Comparison of ENCODE assay signal across 34 mouse cellular contexts in genomic region chr6:145593991-145594390, GRCm38 (mm10). TPM values are rescaled to one million over a fixed set of nuclear protein-coding genes. Genes with fewer than 3 reads are reported as not detected.
DNase-seq lines count a peak whose midpoint lies in the region; ATAC-seq and TF ChIP-seq lines count a peak whose summit lies in the region.
"Had no signal": no experiment of that assay in that cellular context is flagged by ENCODE, and none has a peak within 500 bp of the region (broad histone marks: within the 10 kb centered on the region; RNA-seq: fewer than 3 reads in every experiment).

No protein-coding gene starts in this region.

- no peak overlapping the region for H3K4me2 ChIP-seq in kidney, embryonic 15.5 days
- H3K4me2 ChIP-seq in lung, postnatal 0 days (replicated peaks; ENCODE audit: low read depth, low read length): no peak overlapping the region
- H3K4me2 ChIP-seq: embryonic facial prominence, embryonic 13.5 days; forebrain, embryonic 15.5 days; lung, embryonic 15.5 days had no signal

- peak overlapping the region; percentile 29; the same call in 1 of the 2 replicates for H3K27ac ChIP-seq in kidney, embryonic 15.5 days
- H3K27ac ChIP-seq in lung, postnatal 0 days (ENCODE audit: low read length): peak overlapping the region; percentile 12; the same call in 1 of the 2 replicates
- H3K27ac ChIP-seq in limb, embryonic 10.5 days: peak overlapping the region; percentile 61; the same call in 1 of the 2 replicates
- H3K27ac ChIP-seq in layer of hippocampus, adult 2 months: no peak overlapping the region
- H3K27ac ChIP-seq: embryonic facial prominence, embryonic 13.5 days; forebrain, embryonic 10.5 days; forebrain, embryonic 15.5 days; liver, embryonic 14.5 days had no signal

- 16% methylated on average over 7 of the region's 7 CpGs for WGBS in kidney, embryonic 15.5 days
- 59% methylated on average over 7 of the region's 7 CpGs for WGBS in lung, postnatal 0 days
- 29% methylated on average over 7 of the region's 7 CpGs for WGBS in limb, embryonic 10.5 days

- no peak for TF ChIP-seq EP300 in lung, postnatal 0 days (IDR thresholded peaks at IDR 0.05)

- H3K27me3 ChIP-seq in kidney, embryonic 15.5 days: no peaks in the 10 kb centered on the region
- H3K27me3 ChIP-seq in lung, postnatal 0 days (replicated peaks; ENCODE audit: insufficient read depth, low read length): no peaks in the 10 kb centered on the region
- H3K27me3 ChIP-seq in limb, embryonic 10.5 days (ENCODE audit: low read depth, poor library complexity, severe bottlenecking): no peaks in the 10 kb centered on the region
- H3K27me3 ChIP-seq: embryonic facial prominence, embryonic 13.5 days; forebrain, embryonic 15.5 days; lung, embryonic 15.5 days had no signal

- ATAC-seq in kidney, embryonic 15.5 days (replicated peaks; ENCODE audit: low FRiP score): peak; percentile 67
- peak; percentile 9; the same call in 1 of the 2 replicates for ATAC-seq in lung, postnatal 0 days
- ATAC-seq: forebrain, embryonic 15.5 days; hindbrain, embryonic 16.5 days; midbrain, embryonic 16.5 days had no signal

- no peak overlapping the region for H3K4me3 ChIP-seq in kidney, embryonic 15.5 days (replicated peaks)
- no peak overlapping the region for H3K4me3 ChIP-seq in lung, postnatal 0 days (ENCODE audit: low read depth, low read length)
- H3K4me3 ChIP-seq in limb, embryonic 10.5 days: no peak overlapping the region
- no peak overlapping the region for H3K4me3 ChIP-seq in layer of hippocampus, adult 2 months
- H3K4me3 ChIP-seq: embryonic facial prominence, embryonic 13.5 days; forebrain, embryonic 10.5 days; forebrain, embryonic 15.5 days; lung, embryonic 15.5 days had no signal

- no peaks in the 10 kb centered on the region for H3K9me3 ChIP-seq in kidney, embryonic 15.5 days (replicated peaks)
- no peaks in the 10 kb centered on the region for H3K9me3 ChIP-seq in lung, postnatal 0 days (ENCODE audit: low read length)
- no peaks in the 10 kb centered on the region for H3K9me3 ChIP-seq in limb, embryonic 10.5 days (replicated peaks)
- H3K9me3 ChIP-seq: embryonic facial prominence, embryonic 13.5 days; forebrain, embryonic 10.5 days; forebrain, embryonic 15.5 days; lung, embryonic 15.5 days had no signal

- H3K9ac ChIP-seq in kidney, embryonic 15.5 days: no peak overlapping the region
- H3K9ac ChIP-seq in lung, postnatal 0 days (replicated peaks; ENCODE audit: low read depth): no peak overlapping the region
- H3K9ac ChIP-seq: embryonic facial prominence, embryonic 13.5 days; forebrain, embryonic 15.5 days; liver, embryonic 14.5 days; lung, embryonic 15.5 days had no signal

- TF ChIP-seq CTCF in lung, postnatal 0 days (IDR thresholded peaks at IDR 0.05): no peak
- TF ChIP-seq CTCF in layer of hippocampus, adult 2 months (conservative IDR thresholded peaks at IDR 0.05): no peak

- peaks cover 48% of the 10 kb centered on the region for H3K4me1 ChIP-seq in kidney, embryonic 15.5 days
- peaks cover 6% of the 10 kb centered on the region for H3K4me1 ChIP-seq in lung, postnatal 0 days (ENCODE audit: insufficient read depth, low read depth, low read length)
- H3K4me1 ChIP-seq in limb, embryonic 10.5 days: peaks cover 45% of the 10 kb centered on the region

- DNase-seq in kidney, adult 11 months: no peak
- no peak for DNase-seq in lung, postnatal 0 days (ENCODE audit: low spot score)
- DNase-seq in lung, postnatal 25 days (ENCODE audit: low spot score): no peak
- DNase-seq in adrenal gland, postnatal 14 days: peak; percentile 79
- no peak for DNase-seq in limb, embryonic 10.5 days (ENCODE audit: low spot score)
- DNase-seq in layer of hippocampus, adult 2 months (ENCODE audit: low spot score in 2 of 2): no peak
- DNase-seq: B cell, adult 2 months; cerebellum, adult 11 months; cerebellum, adult 9-11 months; gastrocnemius, postnatal 36 days; heart, postnatal 14 days; kidney, postnatal 10 days; layer of hippocampus, adult 9-11 months; liver; thymus, adult 2 months; thymus, postnatal 4 days had no signal

- H3K36me3 ChIP-seq in kidney, embryonic 15.5 days: no peaks in the 10 kb centered on the region
- no peaks in the 10 kb centered on the region for H3K36me3 ChIP-seq in lung, postnatal 0 days (ENCODE audit: insufficient read depth, low read length)
- no peaks in the 10 kb centered on the region for H3K36me3 ChIP-seq in limb, embryonic 10.5 days
- H3K36me3 ChIP-seq: embryonic facial prominence, embryonic 13.5 days; forebrain, embryonic 10.5 days; forebrain, embryonic 15.5 days; lung, embryonic 15.5 days had no signal

RNA-seq across cellular contexts. Expression of gene Lmntd1, which starts 20.1 kb away (rescaled TPM):
- polyA plus RNA-seq in kidney, embryonic 15.5 days (2015; fragmentation: Nextera tagmentation; extraction: Ambion mirVana): 1.8 and 2.4 TPM in 2 replicates
- 0.74 and 0.81 TPM in 2 replicates for polyA plus RNA-seq in lung, postnatal 0 days (2015; fragmentation: Nextera tagmentation; extraction: Ambion mirVana)
- 0.78 and 1.1 TPM in 2 replicates for total RNA-seq in adrenal gland, postnatal 14 days (2021)
- polyA plus RNA-seq in limb, embryonic 10.5 days (2016; fragmentation: Nextera tagmentation; extraction: Ambion mirVana): 0.04 TPM in 1 of 2 replicates, not detected in the other
- total RNA-seq in layer of hippocampus, adult 2 months (2021): 1 to 10 TPM; 2.0 to 2.3 TPM
- total RNA-seq: common myeloid progenitor, adult 5-6 weeks; gastrocnemius, adult 18-20 months; gastrocnemius, postnatal 36 days had no signal
- polyA plus RNA-seq: hindbrain, embryonic 11.5 days had no signal

RNA-seq across cellular contexts. Expression of gene Tuba3b, which starts 21.6 kb away (rescaled TPM):
- polyA plus RNA-seq in kidney, embryonic 15.5 days (2015; fragmentation: Nextera tagmentation; extraction: Ambion mirVana): not detected in 2 replicates
- polyA plus RNA-seq in lung, postnatal 0 days (2015; fragmentation: Nextera tagmentation; extraction: Ambion mirVana): not detected in 2 replicates
- total RNA-seq in adrenal gland, postnatal 14 days (2021): not detected in 2 replicates
- polyA plus RNA-seq in limb, embryonic 10.5 days (2016; fragmentation: Nextera tagmentation; extraction: Ambion mirVana): not detected in 2 replicates
- not detected for total RNA-seq in layer of hippocampus, adult 2 months (2021)
- total RNA-seq: common myeloid progenitor, adult 5-6 weeks; gastrocnemius, adult 18-20 months; gastrocnemius, postnatal 36 days; left cerebral cortex, postnatal 10 days; neutrophil, adult 5-6 weeks had no signal
- polyA plus RNA-seq: embryonic facial prominence, embryonic 13.5 days; forebrain, embryonic 10.5 days; forebrain, embryonic 15.5 days; frontal cortex, adult 2 months; hindbrain, embryonic 11.5 days; hindbrain, embryonic 16.5 days; intestine, embryonic 14.5 days; large intestine, adult 2 months; limb, embryonic 11.5 days; liver, embryonic 14.5 days; lung, embryonic 15.5 days; midbrain, embryonic 16.5 days; neural tube, embryonic 11.5 days had no signal
